Mouse (Mus musculus) limb, embryonic 14.5 days (tissue): ENCODE results near the gene Vmn1r4. TPM values are rescaled to one million over a fixed set of nuclear protein-coding genes. Genes with fewer than 3 reads are reported as not detected.
A peak's percentile ranks its signal among the peaks of the same experiment; 100 is the strongest.

Experiments
- ATAC-seq: fragments of 200-750 bp; cut with Nextera tagmentation; 2 replicates; pipeline ENCODE4 v1.8.0; 2017; ENCODE audit warnings: low read depth, moderate number of reproducible peaks, moderate TSS enrichment; ENCODE audit not compliant: low FRiP score
- DNase-seq: peaks from one replicate; pipeline ENCODE4 v3.0.0-alpha.2; 2015; ENCODE audit warnings: low spot score
- H3K27ac ChIP-seq: fragments of 300-500 bp; sonication (generic); replicated peaks from 2 replicates; pipeline ENCODE4 v1.5.1; 2014; ENCODE audit warnings: low read depth, mild to moderate bottlenecking, low read length, moderate library complexity, mixed read lengths
- H3K27me3 ChIP-seq: fragments of 300-500 bp; sonication (generic); 2 replicates; pipeline ENCODE4 v1.6.1; 2014; ENCODE audit warnings: low read length, mixed read lengths; ENCODE audit not compliant: control insufficient read depth, insufficient read depth
- H3K36me3 ChIP-seq: fragments of 300-500 bp; sonication (generic); 2 replicates; pipeline ENCODE4 v1.6.1; 2014; ENCODE audit warnings: mild to moderate bottlenecking, low read length, moderate library complexity, mixed read lengths; ENCODE audit not compliant: control insufficient read depth, insufficient read depth
- H3K4me1 ChIP-seq: fragments of 300-500 bp; sonication (generic); 2 replicates; pipeline ENCODE4 v1.6.1; 2014; ENCODE audit warnings: antibody characterized with exemption, low read length, mixed read lengths; ENCODE audit not compliant: control insufficient read depth, insufficient read depth
- H3K4me2 ChIP-seq: fragments of 300-500 bp; sonication (generic); replicated peaks from 2 replicates; pipeline ENCODE4 v1.6.1; 2014; ENCODE audit warnings: low read depth, mild to moderate bottlenecking, low read length, moderate library complexity; ENCODE audit not compliant: severe bottlenecking
- H3K4me3 ChIP-seq: fragments of 300-500 bp; sonication (generic); replicated peaks from 2 replicates; pipeline ENCODE4 v1.5.1; 2014; ENCODE audit warnings: low read length
- H3K9ac ChIP-seq: fragments of 300-500 bp; sonication (generic); 2 replicates; pipeline ENCODE4 v1.6.1; 2014; ENCODE audit warnings: mild to moderate bottlenecking, low read depth, low read length, moderate library complexity; ENCODE audit not compliant: severe bottlenecking
- H3K9me3 ChIP-seq: fragments of 300-500 bp; sonication (generic); 2 replicates; pipeline ENCODE4 v1.6.1; 2016; ENCODE audit warnings: low read length; ENCODE audit not compliant: control insufficient read depth
- POLR2A ChIP-seq: fragments of 200-500 bp; IDR thresholded peaks from 2 replicates; pipeline ENCODE4 v1.8.0; 2012; ENCODE audit warnings: inconsistent platforms, mild to moderate bottlenecking, moderate library complexity, borderline replicate concordance; ENCODE audit not compliant: insufficient read depth, insufficient read length; ENCODE audit errors: extremely low read depth
- WGBS: fragments of 180-500 bp; shearing (Covaris S2); extraction: QIAGEN DNeasy Blood & Tissue Kit; methylation state at CpG from one replicate; pipeline ENCODE4 v1.1.7; 2014; 5-methylcytosine and 5-hydroxymethylcytosine counted together
- polyA plus RNA-seq, 2 experiments: library from polyadenylated mRNA; depleted of rRNA in 1 of 2; stranded (reverse) in 1 of 2; unstranded in 1 of 2; fragments of >200 nt; fragmentation: Nextera tagmentation in 1 of 2; extraction: Ambion mirVana in 1 of 2; gene quantifications; 2 replicates each; pipeline versions ENCODE4 v1.2.1 to v1.2.3; 2012 to 2014

Vmn1r4 gene
- polyA plus RNA-seq, 2 experiments, result 0.24 to 0.29 TPM

DNA sequence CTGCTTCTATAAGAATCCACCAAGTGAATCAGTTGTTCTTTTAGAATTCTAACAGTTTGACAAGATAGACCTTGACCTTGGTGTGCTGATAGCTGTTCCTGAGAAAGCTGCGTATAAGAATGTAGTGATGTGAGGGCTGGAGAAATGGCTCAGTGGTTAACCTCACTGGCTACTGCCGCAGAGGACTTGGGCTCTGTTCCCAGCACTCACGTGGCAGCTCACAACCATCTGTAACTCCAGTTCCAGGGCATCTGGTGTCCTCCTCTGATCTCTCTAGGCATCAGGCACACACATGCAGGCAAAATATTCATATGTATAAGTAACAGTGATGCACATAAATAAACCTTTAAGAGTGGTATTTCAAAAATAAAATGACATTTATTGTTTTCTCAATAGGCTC is 15.8 kb upstream of the Vmn1r4 start:
- DNase-seq (no peak), ATAC-seq (no peak)
- H3K9ac ChIP-seq, result no peak overlapping the region
- no peak overlapping the region for H3K4me2 ChIP-seq
- no peak overlapping the region for H3K27ac ChIP-seq
- H3K4me3 ChIP-seq, result no peak overlapping the region
- no peak for TF ChIP-seq POLR2A
- H3K9me3 ChIP-seq, result no peaks in the 10 kb centered on the region
- no peaks in the 10 kb centered on the region for H3K27me3 ChIP-seq
- H3K36me3 ChIP-seq, result no peaks in the 10 kb centered on the region
- peaks cover 6% of the 10 kb centered on the region for H3K4me1 ChIP-seq
- 99% methylated on average over 3 of the region's 3 CpGs for WGBS

DNA sequence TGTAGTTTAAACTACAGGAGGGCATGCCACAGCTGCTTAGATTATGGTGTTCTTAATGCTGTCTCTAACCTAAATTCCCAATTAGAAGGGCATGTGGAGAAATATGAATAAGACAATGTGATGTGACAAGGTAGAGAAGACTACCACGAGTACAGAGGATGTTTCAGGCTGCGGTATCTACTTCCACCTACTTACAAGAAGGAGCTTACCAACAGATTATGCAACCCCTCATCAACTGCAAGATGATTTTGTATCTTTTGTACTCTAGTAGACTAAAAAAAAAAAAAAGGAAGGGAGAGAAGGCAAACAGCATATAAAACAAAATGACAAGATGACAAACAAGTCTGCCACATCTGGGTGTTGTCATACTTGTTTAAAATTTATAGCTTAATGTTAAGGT is 15.4 kb upstream of the Vmn1r4 start:
- TF ChIP-seq POLR2A, result no peak
- H3K36me3 ChIP-seq, result no peaks in the 10 kb centered on the region
- no peaks in the 10 kb centered on the region for H3K9me3 ChIP-seq
- 86% methylated on average over 2 of the region's 2 CpGs for WGBS
- H3K27ac ChIP-seq, result no peak overlapping the region
- H3K4me1 ChIP-seq, result peaks cover 6% of the 10 kb centered on the region
- H3K4me3 ChIP-seq, result no peak overlapping the region
- ATAC-seq (no peak), DNase-seq (no peak)
- H3K4me2 ChIP-seq, result no peak overlapping the region
- no peaks in the 10 kb centered on the region for H3K27me3 ChIP-seq
- no peak overlapping the region for H3K9ac ChIP-seq

DNA sequence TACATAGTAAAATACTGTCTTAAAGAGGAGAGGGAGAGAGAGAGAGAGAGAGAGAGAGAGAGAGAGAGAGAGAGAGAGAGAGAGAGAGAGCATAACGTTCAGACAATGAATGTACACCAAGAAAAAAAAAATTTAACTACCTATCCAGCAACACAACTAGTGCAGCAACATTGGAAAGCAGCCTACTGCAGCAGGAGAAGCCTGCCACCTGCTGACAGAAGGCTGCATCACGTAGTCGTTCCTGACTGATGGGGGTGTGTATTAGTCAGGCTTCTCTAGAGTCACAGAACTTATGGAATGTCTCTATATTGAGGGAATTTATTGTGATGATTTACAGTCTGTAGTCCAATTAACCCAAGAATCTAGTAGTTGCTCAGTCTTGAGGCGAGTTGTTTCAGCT is 14.9 kb upstream of the Vmn1r4 start:
- DNase-seq (peak; percentile 61), ATAC-seq (peak; percentile 55; the same call in 1 of the 2 replicates)
- no peaks in the 10 kb centered on the region for H3K9me3 ChIP-seq
- no peak overlapping the region for H3K9ac ChIP-seq
- no peak overlapping the region for H3K4me2 ChIP-seq
- no peaks in the 10 kb centered on the region for H3K27me3 ChIP-seq
- H3K4me1 ChIP-seq, result peaks cover 2% of the 10 kb centered on the region
- 10% methylated on average over 4 of the region's 4 CpGs for WGBS
- no peak for TF ChIP-seq POLR2A
- no peak overlapping the region for H3K4me3 ChIP-seq
- no peaks in the 10 kb centered on the region for H3K36me3 ChIP-seq
- H3K27ac ChIP-seq, result no peak overlapping the region

DNA sequence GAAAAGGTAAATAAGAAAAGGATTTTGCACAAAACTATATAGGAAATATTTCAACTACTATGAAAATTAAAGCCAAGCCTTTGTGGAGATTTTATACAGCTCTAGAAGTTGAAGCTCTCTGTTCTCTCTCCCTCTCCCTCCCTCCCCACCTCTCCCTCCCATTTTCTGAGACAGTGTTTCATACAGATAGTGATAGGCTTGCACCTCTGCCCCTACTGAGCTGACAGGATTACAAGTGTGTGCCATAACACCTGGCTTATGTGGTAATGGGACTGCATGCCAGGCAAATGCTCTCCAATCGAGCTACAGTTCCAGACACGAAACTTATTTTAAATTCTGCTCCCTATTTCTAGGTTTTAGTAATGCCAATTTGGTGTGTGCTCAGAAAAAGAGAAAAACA is 12.9 kb upstream of the Vmn1r4 start:
- Histone ChIP-seq H3K9me3 (no peaks in the 10 kb centered on the region), H3K9ac (no peak overlapping the region), H3K4me3 (no peak overlapping the region), H3K27me3 (no peaks in the 10 kb centered on the region), H3K4me2 (no peak overlapping the region), H3K27ac (no peak overlapping the region), H3K36me3 (no peaks in the 10 kb centered on the region), H3K4me1 (no peaks in the 10 kb centered on the region)
- no peak for DNase-seq
- ATAC-seq, result no peak
- WGBS, result 80% methylated on average over 2 of the region's 2 CpGs
- TF ChIP-seq POLR2A, result no peak

DNA sequence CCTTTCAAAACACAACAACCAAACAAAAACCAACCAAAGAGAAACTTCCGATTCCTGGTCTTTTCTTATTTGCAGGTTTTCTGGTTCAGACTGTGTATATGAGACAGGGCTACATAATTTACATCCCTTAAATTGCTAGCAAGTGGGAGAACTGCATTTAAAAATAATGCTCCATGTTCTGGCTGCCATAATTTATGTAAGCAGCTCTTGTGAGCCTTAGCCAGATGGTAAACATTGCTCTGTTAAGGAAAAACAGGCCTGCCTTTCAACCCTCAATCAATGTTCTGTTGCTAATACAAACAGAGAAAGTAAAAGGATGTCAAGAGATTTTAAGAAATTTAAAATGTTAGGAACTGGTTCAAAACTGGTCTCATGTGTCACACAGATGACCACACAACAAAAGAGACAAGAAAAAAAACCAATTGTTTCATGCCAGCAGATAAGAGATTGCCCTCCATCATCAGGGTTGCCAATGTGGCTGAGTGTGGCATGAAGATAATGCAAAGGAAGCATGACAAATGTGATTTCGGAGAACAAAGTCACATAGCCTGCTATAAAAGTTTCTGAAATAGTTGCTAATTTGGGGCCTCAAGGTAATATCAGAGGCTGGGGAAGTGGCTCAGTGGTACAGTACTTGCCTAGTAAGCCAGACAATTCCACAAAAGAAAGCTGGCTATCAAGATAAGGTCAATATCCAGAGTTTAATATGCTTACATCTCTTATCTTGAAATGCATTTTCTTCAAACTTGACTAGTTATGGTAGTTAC is 10.5 kb upstream of the Vmn1r4 start:
- H3K27ac ChIP-seq, result no peak overlapping the region
- DNase-seq (no peak), ATAC-seq (no peak)
- H3K9ac ChIP-seq, result no peak overlapping the region
- H3K4me2 ChIP-seq, result no peak overlapping the region
- TF ChIP-seq POLR2A, result no peak
- H3K36me3 ChIP-seq, result no peaks in the 10 kb centered on the region
- 77% methylated on average over 2 of the region's 2 CpGs for WGBS
- H3K9me3 ChIP-seq, result no peaks in the 10 kb centered on the region
- no peaks in the 10 kb centered on the region for H3K4me1 ChIP-seq
- H3K4me3 ChIP-seq, result no peak overlapping the region
- H3K27me3 ChIP-seq, result no peaks in the 10 kb centered on the region
